Mouse (Mus musculus) limb, embryonic 14.5 days (tissue): ENCODE measurements around the gene Agap1. TPM values are rescaled to one million over a fixed set of nuclear protein-coding genes. Genes with fewer than 3 reads are reported as not detected.
A peak's percentile ranks its signal among the peaks of the same experiment; 100 is the strongest.

Experiments used
- ATAC-seq: fragments of 200-750 bp; cut with Nextera tagmentation; 2 replicates; pipeline ENCODE4 v1.8.0; 2017; ENCODE audit warnings: low read depth, moderate number of reproducible peaks, moderate TSS enrichment; ENCODE audit not compliant: low FRiP score
- DNase-seq: peaks from one replicate; pipeline ENCODE4 v3.0.0-alpha.2; 2015; ENCODE audit warnings: low spot score
- H3K27ac ChIP-seq: fragments of 300-500 bp; sonication (generic); replicated peaks from 2 replicates; pipeline ENCODE4 v1.5.1; 2014; ENCODE audit warnings: low read depth, mild to moderate bottlenecking, low read length, moderate library complexity, mixed read lengths
- H3K27me3 ChIP-seq: fragments of 300-500 bp; sonication (generic); 2 replicates; pipeline ENCODE4 v1.6.1; 2014; ENCODE audit warnings: low read length, mixed read lengths; ENCODE audit not compliant: control insufficient read depth, insufficient read depth
- H3K36me3 ChIP-seq: fragments of 300-500 bp; sonication (generic); 2 replicates; pipeline ENCODE4 v1.6.1; 2014; ENCODE audit warnings: mild to moderate bottlenecking, low read length, moderate library complexity, mixed read lengths; ENCODE audit not compliant: control insufficient read depth, insufficient read depth
- H3K4me1 ChIP-seq: fragments of 300-500 bp; sonication (generic); 2 replicates; pipeline ENCODE4 v1.6.1; 2014; ENCODE audit warnings: antibody characterized with exemption, low read length, mixed read lengths; ENCODE audit not compliant: control insufficient read depth, insufficient read depth
- H3K4me2 ChIP-seq: fragments of 300-500 bp; sonication (generic); replicated peaks from 2 replicates; pipeline ENCODE4 v1.6.1; 2014; ENCODE audit warnings: low read depth, mild to moderate bottlenecking, low read length, moderate library complexity; ENCODE audit not compliant: severe bottlenecking
- H3K4me3 ChIP-seq: fragments of 300-500 bp; sonication (generic); replicated peaks from 2 replicates; pipeline ENCODE4 v1.5.1; 2014; ENCODE audit warnings: low read length
- H3K9ac ChIP-seq: fragments of 300-500 bp; sonication (generic); 2 replicates; pipeline ENCODE4 v1.6.1; 2014; ENCODE audit warnings: mild to moderate bottlenecking, low read depth, low read length, moderate library complexity; ENCODE audit not compliant: severe bottlenecking
- H3K9me3 ChIP-seq: fragments of 300-500 bp; sonication (generic); 2 replicates; pipeline ENCODE4 v1.6.1; 2016; ENCODE audit warnings: low read length; ENCODE audit not compliant: control insufficient read depth
- POLR2A ChIP-seq: fragments of 200-500 bp; IDR thresholded peaks from 2 replicates; pipeline ENCODE4 v1.8.0; 2012; ENCODE audit warnings: inconsistent platforms, mild to moderate bottlenecking, moderate library complexity, borderline replicate concordance; ENCODE audit not compliant: insufficient read depth, insufficient read length; ENCODE audit errors: extremely low read depth
- WGBS: fragments of 180-500 bp; shearing (Covaris S2); extraction: QIAGEN DNeasy Blood & Tissue Kit; methylation state at CpG from one replicate; pipeline ENCODE4 v1.1.7; 2014; 5-methylcytosine and 5-hydroxymethylcytosine counted together
- polyA plus RNA-seq, 2 experiments: library from polyadenylated mRNA; depleted of rRNA in 1 of 2; stranded (reverse) in 1 of 2; unstranded in 1 of 2; fragments of >200 nt; fragmentation: Nextera tagmentation in 1 of 2; extraction: Ambion mirVana in 1 of 2; gene quantifications; 2 replicates each; pipeline versions ENCODE4 v1.2.1 to v1.2.3; 2012 to 2014

Gene Agap1
- polyA plus RNA-seq, 2 experiments, result 16.2 to 19.5 TPM

- no peak for ATAC-seq
- WGBS, result 81% methylated on average over 2 of the region's 2 CpGs
These were observed 165.4 kb downstream of the Agap1 start for GRCm38 (mm10) chr1:89619963-89620362.

GRCm38 (mm10) chr1:89621014-89621791 is 166.6 kb downstream of the Agap1 start:
- H3K4me2 ChIP-seq, result no peak overlapping the region
- DNase-seq, result peak; percentile 53
- no peak overlapping the region for H3K4me3 ChIP-seq
- peak; percentile 20; the same call in 1 of the 2 replicates for ATAC-seq
- WGBS, result 34% methylated on average over 8 of the region's 8 CpGs
- 0 out of 2 replicates have a peak overlapping the region, but pooled peaks have one; percentile 43 for H3K27ac ChIP-seq
- 0 out of 2 replicates have a peak, but pooled peaks cover 5% of the 10 kb centered on the region for H3K36me3 ChIP-seq
- H3K27me3 ChIP-seq, result no peaks in the 10 kb centered on the region
- H3K4me1 ChIP-seq, result peaks cover 27% of the 10 kb centered on the region
- H3K9me3 ChIP-seq, result no peaks in the 10 kb centered on the region
- H3K9ac ChIP-seq, result 0 out of 2 replicates have a peak overlapping the region, but pooled peaks have one; percentile 0
- no peak for TF ChIP-seq POLR2A

More at GRCm38 (mm10) chr1:89619963-89620362, 165.4 kb downstream of the Agap1 start:
- Histone ChIP-seq H3K4me3 (no peak overlapping the region), H3K4me2 (no peak overlapping the region), H3K4me1 (peaks cover 27% of the 10 kb centered on the region), H3K9me3 (no peaks in the 10 kb centered on the region), H3K27ac (no peak overlapping the region), H3K27me3 (no peaks in the 10 kb centered on the region), H3K36me3 (0 out of 2 replicates have a peak, but pooled peaks cover 9% of the 10 kb centered on the region), H3K9ac (no peak overlapping the region)
- no peak for DNase-seq
- no peak for TF ChIP-seq POLR2A

GRCm38 (mm10) chr1:89621952-89622351 is 167.3 kb downstream of the Agap1 start:
- 60% methylated on average over 8 of the region's 8 CpGs for WGBS
- H3K4me3 ChIP-seq, result no peak overlapping the region
- no peak overlapping the region for H3K27ac ChIP-seq
- DNase-seq, result no peak
- peaks cover 24% of the 10 kb centered on the region for H3K4me1 ChIP-seq
- no peak overlapping the region for H3K4me2 ChIP-seq
- H3K9ac ChIP-seq, result no peak overlapping the region
- no peaks in the 10 kb centered on the region for H3K9me3 ChIP-seq
- H3K27me3 ChIP-seq, result no peaks in the 10 kb centered on the region
- no peak for TF ChIP-seq POLR2A
- no peak for ATAC-seq
- 0 out of 2 replicates have a peak, but pooled peaks cover 5% of the 10 kb centered on the region for H3K36me3 ChIP-seq

- DNase-seq, result no peak
- TF ChIP-seq POLR2A, result no peak
- Histone ChIP-seq H3K27ac (no peak overlapping the region), H3K27me3 (no peaks in the 10 kb centered on the region), H3K36me3 (0 out of 2 replicates have a peak, but pooled peaks cover 5% of the 10 kb centered on the region), H3K4me2 (no peak overlapping the region), H3K4me1 (peaks cover 21% of the 10 kb centered on the region), H3K4me3 (no peak overlapping the region), H3K9ac (no peak overlapping the region), H3K9me3 (no peaks in the 10 kb centered on the region)
- 78% methylated on average over 7 of the region's 7 CpGs for WGBS
- no peak for ATAC-seq
These were observed 168.2 kb downstream of the Agap1 start for GRCm38 (mm10) chr1:89622801-89623200.

- no peak overlapping the region for H3K27ac ChIP-seq
- H3K9me3 ChIP-seq, result no peaks in the 10 kb centered on the region
- DNase-seq (no peak), ATAC-seq (no peak)
- TF ChIP-seq POLR2A, result no peak
- H3K4me1 ChIP-seq, result peaks cover 18% of the 10 kb centered on the region
- H3K36me3 ChIP-seq, result peaks cover 13% of the 10 kb centered on the region; the same call in 1 of the 2 replicates
- H3K9ac ChIP-seq, result no peak overlapping the region
- no peak overlapping the region for H3K4me2 ChIP-seq
- H3K27me3 ChIP-seq, result no peaks in the 10 kb centered on the region
- H3K4me3 ChIP-seq, result no peak overlapping the region
- 87% methylated on average over 4 of the region's 4 CpGs for WGBS
These were observed 170.7 kb downstream of the Agap1 start for GRCm38 (mm10) chr1:89625312-89625711.
